Mouse (Mus musculus): ENCODE results near the gene Amer3. TPM values are rescaled to one million over a fixed set of nuclear protein-coding genes. Genes with fewer than 3 reads are reported as not detected.

Amer3 gene
- total and polyA plus RNA-seq, 3 experiments: not detected

GRCm38 (mm10) chr1:34584736-34585135 is 5.3 kb downstream of the Amer3 start:
- H3K27me3 ChIP-seq (ENCODE audit: control insufficient read depth in 1 of 2, insufficient read depth in 2 of 2, low read length in 2 of 2): no peaks in the 10 kb centered on the region
- H3K9ac ChIP-seq (ENCODE audit: control insufficient read depth, low read depth, low read length, poor library complexity, severe bottlenecking): no peak overlapping the region
- H3K4me1 ChIP-seq (ENCODE audit: control insufficient read depth in 1 of 2, insufficient read depth in 2 of 2, low read length in 2 of 2): no peaks in the 10 kb centered on the region
- H3K36me3 ChIP-seq (ENCODE audit: control insufficient read depth in 1 of 2, insufficient read depth in 2 of 2, low read length in 2 of 2): no peaks in the 10 kb centered on the region
- H3K4me3 ChIP-seq (ENCODE audit: control insufficient read depth in 1 of 2, insufficient read depth in 1 of 2, low read depth in 2 of 2, low read length in 2 of 2): no peak overlapping the region
- no peak overlapping the region for H3K27ac ChIP-seq (ENCODE audit: control insufficient read depth, low read depth, low read length)
- H3K9me3 ChIP-seq (replicated peaks; ENCODE audit: insufficient read depth, low read length): no peaks in the 10 kb centered on the region
- H3K79me2 ChIP-seq (ENCODE audit: control insufficient read depth, insufficient read depth, low read length, poor library complexity): no peaks in the 10 kb centered on the region
- TF ChIP-seq RAD21 (IDR thresholded peaks at IDR 0.05; ENCODE audit: low read depth, low read length) (no peak), BHLHE40 (IDR thresholded peaks at IDR 0.05; ENCODE audit: borderline replicate concordance, low read depth, low read length) (no peak), TCF12 (IDR thresholded peaks at IDR 0.05; ENCODE audit: low read depth, low read length) (no peak), ETS1 (IDR thresholded peaks at IDR 0.05; ENCODE audit: low read depth, low read length) (no peak), USF2 (IDR thresholded peaks at IDR 0.05; ENCODE audit: borderline replicate concordance in 1 of 2, insufficient read depth in 1 of 2, low read depth in 1 of 2, low read length in 2 of 2) (no peak), EP300 (IDR thresholded peaks at IDR 0.05; ENCODE audit: low read depth in 1 of 2, low read length in 2 of 2) (no peak), USF1 (IDR thresholded peaks at IDR 0.05; ENCODE audit: low read depth, low read length) (no peak), JUND (IDR thresholded peaks at IDR 0.05; ENCODE audit: low read depth, low read length) (no peak), UBTF (IDR thresholded peaks at IDR 0.05; ENCODE audit: borderline replicate concordance, insufficient read depth, low read depth, low read length) (no peak), POLR2A (IDR thresholded peaks at IDR 0.05; ENCODE audit: control insufficient read depth in 1 of 2, insufficient read depth in 1 of 2, low read depth in 1 of 2, low read length in 2 of 2, poor library complexity in 1 of 2) (no peak), MAFK (IDR thresholded peaks at IDR 0.05; ENCODE audit: borderline replicate concordance, low read depth, low read length) (no peak), TBP (IDR thresholded peaks at IDR 0.05; ENCODE audit: low read depth, low read length) (no peak), CHD2 (IDR thresholded peaks at IDR 0.05; ENCODE audit: low read length) (no peak), CHD1 (IDR thresholded peaks at IDR 0.05; ENCODE audit: low read depth, low read length) (no peak)
- no peak for DNase-seq (ENCODE audit: low read depth, low spot score)

GRCm38 (mm10) chr1:34587298-34588096 is 8.0 kb downstream of the Amer3 start:
- TF ChIP-seq ZNF384 (IDR thresholded peaks at IDR 0.05; ENCODE audit: low read depth, low read length) (no peak), MXI1 (IDR thresholded peaks at IDR 0.05; ENCODE audit: low read depth, low read length) (no peak), MEF2A (IDR thresholded peaks at IDR 0.05; ENCODE audit: extremely low read depth, insufficient replicate concordance, low read depth, low read length, poor library complexity, severe bottlenecking) (no peak), GATA1 (IDR thresholded peaks at IDR 0.05; ENCODE audit: low read depth, low read length) (no peak), E2F4 (IDR thresholded peaks at IDR 0.05; ENCODE audit: borderline replicate concordance, low read depth, low read length) (no peak), MAZ (IDR thresholded peaks at IDR 0.05; ENCODE audit: low read depth, low read length) (no peak), ZC3H11A (IDR thresholded peaks at IDR 0.05; ENCODE audit: low read depth, low read length) (no peak), ZKSCAN1 (IDR thresholded peaks at IDR 0.05; ENCODE audit: low read depth, low read length) (no peak), TAL1 (IDR thresholded peaks at IDR 0.05; ENCODE audit: low read length) (no peak), JUND (IDR thresholded peaks at IDR 0.05; ENCODE audit: low read depth, low read length) (no peak), POLR2AphosphoS5 (IDR thresholded peaks at IDR 0.05; ENCODE audit: borderline replicate concordance, low read depth, low read length) (no peak), BHLHE40 (IDR thresholded peaks at IDR 0.05; ENCODE audit: borderline replicate concordance, low read depth, low read length) (no peak), MYC (IDR thresholded peaks at IDR 0.05; ENCODE audit: low read depth, low read length) (no peak), RAD21 (IDR thresholded peaks at IDR 0.05; ENCODE audit: low read depth, low read length) (no peak), EP300 (IDR thresholded peaks at IDR 0.05; ENCODE audit: low read depth in 1 of 2, low read length in 2 of 2) (no peak), TCF12 (IDR thresholded peaks at IDR 0.05; ENCODE audit: low read depth, low read length) (no peak), CHD2 (IDR thresholded peaks at IDR 0.05; ENCODE audit: low read length) (no peak), SIN3A (IDR thresholded peaks at IDR 0.05; ENCODE audit: low read length) (no peak), ZMIZ1 (IDR thresholded peaks at IDR 0.05; ENCODE audit: low read depth, low read length) (no peak)
- DNase-seq (ENCODE audit: low read depth, low spot score): no peak
- Histone ChIP-seq H3K36me3 (ENCODE audit: control insufficient read depth in 1 of 2, insufficient read depth in 2 of 2, low read length in 2 of 2) (no peaks in the 10 kb centered on the region), H3K4me3 (ENCODE audit: control insufficient read depth in 1 of 2, insufficient read depth in 1 of 2, low read depth in 2 of 2, low read length in 2 of 2) (no peak overlapping the region), H3K27me3 (ENCODE audit: control insufficient read depth in 1 of 2, insufficient read depth in 2 of 2, low read length in 2 of 2) (no peaks in the 10 kb centered on the region), H3K9me3 (replicated peaks; ENCODE audit: insufficient read depth, low read length) (no peaks in the 10 kb centered on the region), H3K4me1 (ENCODE audit: control insufficient read depth in 1 of 2, insufficient read depth in 2 of 2, low read length in 2 of 2) (no peaks in the 10 kb centered on the region), H3K79me2 (ENCODE audit: control insufficient read depth, insufficient read depth, low read length, poor library complexity) (no peaks in the 10 kb centered on the region), H3K9ac (ENCODE audit: control insufficient read depth, low read depth, low read length, poor library complexity, severe bottlenecking) (no peak overlapping the region), H3K27ac (ENCODE audit: control insufficient read depth, low read depth, low read length) (no peak overlapping the region)
